Mouse (Mus musculus): Measurements from ENCODE around the gene Bcl11b. TPM values are rescaled to one million over a fixed set of nuclear protein-coding genes. Genes with fewer than 3 reads are reported as not detected.

The Bcl11b gene
- polyA plus RNA-seq, 1 experiment, result not detected

GRCm38 (mm10) chr12:107936972-107937371 lies 66.4 kb downstream of the Bcl11b start:
- no peak for TF ChIP-seq GATA1 (IDR thresholded peaks at IDR 0.05; ENCODE audit: low read length)

DNA sequence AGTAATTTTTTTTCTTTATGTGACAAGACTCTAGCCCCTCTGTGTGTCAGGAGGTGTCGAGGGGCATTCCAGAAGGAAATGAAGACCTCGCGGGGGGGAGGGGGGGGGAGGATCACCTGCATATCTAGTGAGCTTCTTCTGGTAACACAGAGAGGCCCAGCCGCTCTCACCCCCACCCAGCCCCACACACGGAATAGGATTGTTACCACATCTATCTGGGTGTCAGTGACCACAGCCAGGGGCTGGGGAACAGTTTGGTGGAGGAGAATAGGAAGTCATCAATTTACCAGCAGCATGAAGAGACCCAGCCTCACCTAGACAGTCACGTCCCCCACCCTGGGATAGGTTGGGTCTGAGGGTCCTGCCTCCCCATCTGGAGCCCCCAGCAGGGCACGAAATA lies 67.0 kb downstream of the Bcl11b start:
- TF ChIP-seq GATA1 (IDR thresholded peaks at IDR 0.05; ENCODE audit: low read length), result no peak

- no peak for TF ChIP-seq GATA1 (IDR thresholded peaks at IDR 0.05; ENCODE audit: low read length)
These were observed 68.5 kb downstream of the Bcl11b start for GRCm38 (mm10) chr12:107934831-107935437.

- TF ChIP-seq GATA1 (IDR thresholded peaks at IDR 0.05; ENCODE audit: low read length), result no peak
These were observed 71.3 kb downstream of the Bcl11b start for GRCm38 (mm10) chr12:107932140-107932539.

DNA sequence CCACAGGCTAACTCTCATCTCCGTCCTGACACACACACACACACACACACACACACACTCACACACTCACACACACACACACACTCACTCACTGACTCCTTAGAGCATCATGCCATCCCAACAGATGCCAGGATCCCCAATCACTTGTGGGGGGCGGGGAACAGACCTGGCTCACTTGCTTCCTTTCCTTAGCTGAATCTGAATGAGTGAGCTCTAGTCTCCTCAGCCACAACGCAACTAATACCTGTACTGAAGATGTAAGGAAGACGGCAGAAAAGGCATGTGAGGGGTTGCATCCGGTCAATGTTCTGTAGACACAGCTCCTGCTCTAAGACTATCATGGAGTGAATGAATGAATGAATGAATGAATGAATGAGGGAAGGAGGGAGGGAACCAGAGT lies 71.9 kb downstream of the Bcl11b start:
- TF ChIP-seq GATA1 (IDR thresholded peaks at IDR 0.05; ENCODE audit: low read length), result no peak

DNA sequence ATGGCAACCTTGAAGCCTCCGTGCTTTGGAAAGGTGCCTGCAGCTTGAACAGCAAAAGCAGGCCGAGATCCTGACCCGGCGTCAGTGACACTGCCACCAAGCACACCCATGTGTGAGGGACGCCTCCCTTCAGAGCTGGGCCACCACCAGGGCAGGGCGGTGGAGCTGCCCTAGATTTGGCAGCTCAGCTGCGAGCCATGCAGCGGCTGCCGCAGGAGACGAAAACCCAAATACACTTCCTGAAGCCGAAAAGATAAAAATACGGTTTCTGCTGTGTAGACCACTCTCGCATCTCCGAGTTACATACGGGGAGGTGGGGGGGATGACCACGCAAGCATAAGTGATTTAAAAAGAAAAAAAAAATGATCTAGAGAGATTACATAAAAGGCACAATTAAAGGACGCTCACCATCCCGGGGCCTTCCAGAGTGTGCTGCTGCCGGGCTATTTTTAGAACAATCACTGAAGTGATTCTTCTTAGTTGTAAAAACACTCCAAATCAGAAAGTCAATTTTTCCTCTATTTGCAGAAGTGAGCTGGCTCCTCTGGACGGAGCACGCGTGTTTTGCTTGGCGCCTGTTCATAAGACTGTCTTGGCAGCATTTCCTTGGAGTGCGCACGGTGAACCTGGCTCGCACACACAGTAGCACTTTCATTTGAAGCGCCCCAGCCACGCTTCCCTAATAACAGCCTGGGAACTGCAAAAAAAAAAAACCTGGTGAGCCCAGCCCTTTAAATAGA lies 72.6 kb downstream of the Bcl11b start:
- no peak for TF ChIP-seq GATA1 (IDR thresholded peaks at IDR 0.05; ENCODE audit: low read length)

- no peak for TF ChIP-seq GATA1 (IDR thresholded peaks at IDR 0.05; ENCODE audit: low read length)
These were observed 74.5 kb downstream of the Bcl11b start for GRCm38 (mm10) chr12:107928905-107929304.

DNA sequence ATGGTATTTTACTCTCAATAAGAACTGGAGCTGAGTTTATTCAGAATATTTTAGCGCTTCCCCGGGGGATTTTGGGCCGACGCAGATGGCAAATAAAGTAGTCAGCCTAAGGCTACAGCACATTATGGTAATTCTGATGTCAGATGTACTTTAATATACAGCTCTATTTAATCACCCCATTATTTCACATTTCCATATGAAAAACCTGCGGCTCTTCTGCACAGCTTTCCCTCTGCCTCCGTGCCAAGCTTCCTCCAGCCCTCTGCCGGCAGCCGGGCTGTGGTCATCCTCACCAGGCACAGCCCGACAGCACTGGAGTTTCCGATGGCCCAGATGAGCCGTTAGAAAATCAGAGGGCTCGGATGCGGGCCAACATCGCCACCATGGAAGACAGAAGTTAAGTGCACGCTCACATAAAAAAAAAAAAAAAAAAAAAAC lies 74.9 kb downstream of the Bcl11b start:
- no peak for TF ChIP-seq GATA1 (IDR thresholded peaks at IDR 0.05; ENCODE audit: low read length)

DNA sequence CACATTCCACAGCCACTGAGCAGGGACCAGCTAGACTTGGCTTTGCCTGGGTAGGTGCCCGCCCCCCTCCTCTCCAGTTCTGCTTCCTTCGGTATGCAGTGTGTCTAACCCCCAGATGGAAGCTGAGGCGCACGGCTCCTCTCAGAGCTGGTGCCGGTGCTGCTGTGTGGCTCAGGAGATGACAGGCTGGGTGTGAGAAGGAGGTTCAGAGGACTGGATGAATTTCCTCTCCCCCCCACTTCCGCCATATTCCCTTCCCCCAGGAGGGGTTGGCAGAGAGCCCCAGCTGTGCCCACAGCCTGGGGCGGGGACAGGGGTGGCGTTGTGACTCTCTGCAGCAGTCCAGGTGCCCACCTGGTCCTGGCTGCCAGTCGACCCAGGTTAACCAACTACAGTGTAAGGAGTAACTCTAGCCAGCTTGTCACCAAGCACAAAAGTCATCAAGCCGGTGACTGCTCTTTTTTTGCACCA lies 75.4 kb downstream of the Bcl11b start:
- no peak for TF ChIP-seq GATA1 (IDR thresholded peaks at IDR 0.05; ENCODE audit: low read length)

DNA sequence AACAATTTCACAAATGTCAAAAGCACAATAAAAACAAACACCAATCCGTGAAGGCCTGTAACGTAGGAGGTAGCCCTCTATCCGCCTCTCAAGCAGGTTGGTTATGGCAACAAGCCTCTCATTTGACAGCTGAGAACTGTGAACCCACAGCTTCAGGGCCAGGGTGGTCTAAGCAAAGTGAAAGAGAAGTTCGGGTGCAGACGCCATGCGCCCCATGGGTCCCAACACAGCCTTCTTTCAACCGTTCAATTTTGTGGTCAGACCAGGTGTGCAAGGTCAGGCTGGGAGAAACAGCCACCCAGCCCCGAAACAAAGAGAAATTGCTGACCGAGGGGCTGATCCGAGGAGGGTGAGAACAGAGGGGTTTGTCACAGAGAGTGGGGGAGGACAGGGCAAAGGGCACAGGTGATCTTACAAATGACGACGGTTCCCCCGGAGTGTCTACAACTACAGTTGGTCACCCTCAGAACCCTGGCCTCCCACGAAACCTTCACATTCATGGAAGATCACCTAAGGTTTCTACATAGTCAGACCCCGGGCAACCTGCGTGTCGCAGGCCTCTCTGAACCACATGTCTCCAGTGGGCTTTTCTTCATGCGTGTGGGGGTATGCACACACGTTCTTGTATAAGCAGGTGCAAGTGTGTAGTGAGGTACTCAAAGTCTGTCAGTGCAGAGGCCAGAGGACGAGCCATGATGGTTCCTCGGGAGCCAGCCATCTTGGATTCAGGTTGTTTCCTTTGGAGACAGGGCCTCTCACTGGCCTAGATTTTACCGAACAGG lies 77.1 kb downstream of the Bcl11b start:
- TF ChIP-seq GATA1 (IDR thresholded peaks at IDR 0.05; ENCODE audit: low read length), result no peak

GRCm38 (mm10) chr12:107924696-107925095 lies 78.7 kb downstream of the Bcl11b start:
- no peak for TF ChIP-seq GATA1 (IDR thresholded peaks at IDR 0.05; ENCODE audit: low read length)

DNA sequence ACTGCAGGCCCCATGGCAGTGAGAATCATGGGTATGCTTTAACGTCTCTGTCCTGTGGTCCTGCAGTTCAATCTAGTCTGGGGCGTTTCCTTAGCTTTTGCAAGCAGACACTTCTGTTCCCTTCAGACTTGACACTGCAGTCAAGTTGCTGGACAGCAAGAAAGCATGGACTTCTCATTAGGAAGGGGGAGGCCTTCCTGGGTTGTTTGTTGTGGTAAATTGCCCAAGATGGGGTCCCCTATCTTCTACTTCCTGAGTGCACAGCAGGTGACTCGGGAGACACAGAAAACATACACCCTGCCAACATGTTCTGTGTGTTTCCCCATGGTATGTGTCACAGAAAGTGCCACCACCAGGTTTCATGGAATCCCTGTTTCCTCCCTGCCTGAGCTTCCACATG lies 79.4 kb downstream of the Bcl11b start:
- no peak for TF ChIP-seq GATA1 (IDR thresholded peaks at IDR 0.05; ENCODE audit: low read length)

GRCm38 (mm10) chr12:107922180-107922579 lies 81.2 kb downstream of the Bcl11b start:
- no peak for TF ChIP-seq GATA1 (IDR thresholded peaks at IDR 0.05; ENCODE audit: low read length)

GRCm38 (mm10) chr12:107921566-107921965 lies 81.8 kb downstream of the Bcl11b start:
- no peak for TF ChIP-seq GATA1 (IDR thresholded peaks at IDR 0.05; ENCODE audit: low read length)

- no peak for TF ChIP-seq GATA1 (IDR thresholded peaks at IDR 0.05; ENCODE audit: low read length)
These were observed 82.2 kb downstream of the Bcl11b start for GRCm38 (mm10) chr12:107921154-107921553.

- TF ChIP-seq GATA1 (IDR thresholded peaks at IDR 0.05; ENCODE audit: low read length), result no peak
These were observed 82.7 kb downstream of the Bcl11b start for GRCm38 (mm10) chr12:107920716-107921115.
